Mouse (Mus musculus) forebrain, embryonic 15.5 days (tissue): ENCODE measurements around the gene Tssk6. TPM values are rescaled to one million over a fixed set of nuclear protein-coding genes. Genes with fewer than 3 reads are reported as not detected.
"Not testable (repeated sequence)": the region's sequence is repeated elsewhere in the genome, so short reads cannot be mapped to it uniquely, and the experiment has no call there.

Experiments used
- ATAC-seq: fragments of 200-750 bp; cut with Nextera tagmentation; replicated peaks from 2 replicates; pipeline ENCODE4 v1.8.0; 2017; ENCODE audit warnings: mild to moderate bottlenecking, moderate TSS enrichment, moderate library complexity
- H3K27ac ChIP-seq: fragments of 300-500 bp; sonication (generic); replicated peaks from 2 replicates; pipeline ENCODE4 v1.5.1; 2015; ENCODE audit warnings: mild to moderate bottlenecking, inconsistent platforms
- H3K27me3 ChIP-seq: fragments of 300-500 bp; sonication (generic); 2 replicates; pipeline ENCODE4 v1.6.1; 2015; ENCODE audit warnings: inconsistent platforms
- H3K36me3 ChIP-seq: fragments of 300-500 bp; sonication (generic); 2 replicates; pipeline ENCODE4 v1.6.1; 2015; ENCODE audit warnings: mild to moderate bottlenecking, inconsistent platforms
- H3K4me1 ChIP-seq: fragments of 300-500 bp; sonication (generic); 2 replicates; pipeline ENCODE4 v1.6.1; 2015; ENCODE audit warnings: inconsistent platforms
- H3K4me2 ChIP-seq: fragments of 300-500 bp; sonication (generic); replicated peaks from 2 replicates; pipeline ENCODE4 v1.6.1; 2015; ENCODE audit warnings: mild to moderate bottlenecking, inconsistent platforms
- H3K4me3 ChIP-seq: fragments of 300-500 bp; sonication (generic); 2 replicates; pipeline ENCODE4 v1.5.1; 2015; ENCODE audit warnings: mild to moderate bottlenecking, inconsistent platforms
- H3K9ac ChIP-seq: fragments of 300-500 bp; sonication (generic); replicated peaks from 2 replicates; pipeline ENCODE4 v1.6.1; 2015; ENCODE audit warnings: mild to moderate bottlenecking, inconsistent platforms
- H3K9me3 ChIP-seq: fragments of 300-500 bp; sonication (generic); 2 replicates; pipeline ENCODE4 v1.6.1; 2016; ENCODE audit warnings: inconsistent platforms
- WGBS: fragments of 180-500 bp; shearing (Covaris S2); methylation state at CpG from one replicate; pipeline ENCODE4 v1.1.7; 2015; ENCODE audit warnings: mixed read lengths; 5-methylcytosine and 5-hydroxymethylcytosine counted together
- polyA plus RNA-seq: library from polyadenylated mRNA; unstranded; fragments of >200 nt; fragmentation: Nextera tagmentation; extraction: Ambion mirVana; gene quantifications from 2 replicates; pipeline ENCODE4 v1.2.1, GENCODE M21; 2015

Tssk6 gene
- polyA plus RNA-seq, 1 experiment from 2014 or later: 3.8 TPM

- ATAC-seq: no peak
- Histone ChIP-seq H3K9me3 (no peaks in the 10 kb centered on the region), H3K4me3 (no peak overlapping the region), H3K4me2 (no peak overlapping the region), H3K27me3 (no peaks in the 10 kb centered on the region), H3K36me3 (no peaks in the 10 kb centered on the region), H3K9ac (no peak overlapping the region), H3K4me1 (no peaks in the 10 kb centered on the region), H3K27ac (no peak overlapping the region)
Observed at GRCm38 (mm10) chr8:69926901-69927300, 24.9 kb downstream of the Tssk6 start.

- no peak overlapping the region for H3K27ac ChIP-seq
- no peak overlapping the region for H3K4me2 ChIP-seq
- H3K27me3 ChIP-seq: no peaks in the 10 kb centered on the region
- 83% methylated on average over 2 of the region's 2 CpGs for WGBS
- peaks cover 7% of the 10 kb centered on the region; the same call in 1 of the 2 replicates for H3K4me1 ChIP-seq
- ATAC-seq: no peak
- no peak overlapping the region for H3K4me3 ChIP-seq
- no peaks in the 10 kb centered on the region for H3K9me3 ChIP-seq
- no peaks in the 10 kb centered on the region for H3K36me3 ChIP-seq
- no peak overlapping the region for H3K9ac ChIP-seq
Observed at GRCm38 (mm10) chr8:69933811-69934210, 31.8 kb downstream of the Tssk6 start.

GRCm38 (mm10) chr8:69934582-69934981 lies 32.6 kb downstream of the Tssk6 start:
- no peaks in the 10 kb centered on the region for H3K36me3 ChIP-seq
- H3K9me3 ChIP-seq: no peaks in the 10 kb centered on the region
- no peak overlapping the region for H3K4me2 ChIP-seq
- H3K27me3 ChIP-seq: no peaks in the 10 kb centered on the region
- H3K9ac ChIP-seq: no peak overlapping the region
- no peak for ATAC-seq
- no peak overlapping the region for H3K27ac ChIP-seq
- H3K4me1 ChIP-seq: peaks cover 7% of the 10 kb centered on the region; the same call in 1 of the 2 replicates
- H3K4me3 ChIP-seq: no peak overlapping the region
- WGBS: 90% methylated on average over 5 of the region's 5 CpGs

DNA sequence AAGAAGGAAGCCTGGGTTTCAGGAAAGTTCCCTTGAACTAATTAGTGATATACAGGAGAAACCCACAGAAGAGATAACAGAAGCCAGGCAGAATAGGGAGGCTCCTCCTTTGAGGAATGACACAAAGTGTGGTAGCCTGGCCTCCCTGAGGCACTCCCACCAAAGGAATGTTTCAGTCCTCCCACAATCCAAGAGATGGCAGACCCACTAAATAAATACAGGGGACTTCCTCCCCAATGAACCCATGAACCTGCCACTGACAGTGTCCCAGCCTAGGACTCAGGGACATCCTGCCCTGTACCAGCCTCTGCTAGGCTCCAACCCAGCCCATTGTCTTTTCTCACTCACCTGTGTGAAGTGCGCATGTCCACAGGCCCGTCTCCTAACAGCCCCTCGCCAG lies 33.4 kb downstream of the Tssk6 start:
- H3K9me3 ChIP-seq: no peaks in the 10 kb centered on the region
- no peak overlapping the region for H3K9ac ChIP-seq
- H3K27me3 ChIP-seq: no peaks in the 10 kb centered on the region
- peaks cover 7% of the 10 kb centered on the region; the same call in 1 of the 2 replicates for H3K4me1 ChIP-seq
- no peak for ATAC-seq
- no peak overlapping the region for H3K4me3 ChIP-seq
- no peaks in the 10 kb centered on the region for H3K36me3 ChIP-seq
- no peak overlapping the region for H3K4me2 ChIP-seq
- WGBS: 94% methylated on average over 3 of the region's 3 CpGs
- H3K27ac ChIP-seq: no peak overlapping the region

- no peak overlapping the region for H3K4me3 ChIP-seq
- no peak overlapping the region for H3K9ac ChIP-seq
- no peaks in the 10 kb centered on the region for H3K9me3 ChIP-seq
- no peak overlapping the region for H3K4me2 ChIP-seq
- H3K36me3 ChIP-seq: no peaks in the 10 kb centered on the region
- peak overlapping the region; percentile 21; the same call in 1 of the 2 replicates for H3K27ac ChIP-seq
- H3K27me3 ChIP-seq: no peaks in the 10 kb centered on the region
- H3K4me1 ChIP-seq: peaks cover 7% of the 10 kb centered on the region; the same call in 1 of the 2 replicates
- WGBS: 64% methylated on average over 7 of the region's 7 CpGs
- ATAC-seq: peak; percentile 43
Observed at GRCm38 (mm10) chr8:69936050-69936794, 34.2 kb downstream of the Tssk6 start.

DNA sequence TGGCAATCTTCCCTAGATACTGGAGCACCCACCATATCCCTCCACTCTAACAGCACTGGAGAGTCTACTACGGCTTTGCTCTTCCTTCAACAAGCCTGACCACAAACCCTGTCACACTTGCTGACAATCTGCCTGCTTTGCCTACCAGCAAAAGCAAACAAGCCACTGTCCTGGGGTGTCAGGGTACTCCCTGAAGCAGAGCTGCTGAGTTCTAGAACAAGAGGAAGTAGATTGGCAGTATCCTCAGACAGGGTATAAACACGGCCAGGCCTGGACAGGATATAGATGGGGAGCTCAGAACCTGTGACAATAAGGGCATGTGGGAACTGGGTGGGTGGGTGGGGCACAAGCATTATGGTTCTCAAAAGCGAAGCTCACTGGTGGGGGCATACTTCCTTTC lies 35.5 kb downstream of the Tssk6 start:
- Histone ChIP-seq H3K4me1 (peaks cover 7% of the 10 kb centered on the region; the same call in 1 of the 2 replicates), H3K4me3 (no peak overlapping the region), H3K9ac (no peak overlapping the region), H3K27me3 (no peaks in the 10 kb centered on the region), H3K27ac (no peak overlapping the region), H3K9me3 (no peaks in the 10 kb centered on the region), H3K36me3 (no peaks in the 10 kb centered on the region), H3K4me2 (no peak overlapping the region)
- WGBS: 88% methylated on average over 3 of the region's 3 CpGs
- no peak for ATAC-seq

GRCm38 (mm10) chr8:69938245-69938982 lies 36.4 kb downstream of the Tssk6 start:
- H3K4me3 ChIP-seq: no peak overlapping the region
- H3K36me3 ChIP-seq: no peaks in the 10 kb centered on the region
- no peak overlapping the region for H3K27ac ChIP-seq
- ATAC-seq: no peak
- no peak overlapping the region for H3K9ac ChIP-seq
- H3K4me1 ChIP-seq: peaks cover 7% of the 10 kb centered on the region; the same call in 1 of the 2 replicates
- H3K4me2 ChIP-seq: no peak overlapping the region
- no peaks in the 10 kb centered on the region for H3K9me3 ChIP-seq
- WGBS: 91% methylated on average over 6 of the region's 6 CpGs
- no peaks in the 10 kb centered on the region for H3K27me3 ChIP-seq

DNA sequence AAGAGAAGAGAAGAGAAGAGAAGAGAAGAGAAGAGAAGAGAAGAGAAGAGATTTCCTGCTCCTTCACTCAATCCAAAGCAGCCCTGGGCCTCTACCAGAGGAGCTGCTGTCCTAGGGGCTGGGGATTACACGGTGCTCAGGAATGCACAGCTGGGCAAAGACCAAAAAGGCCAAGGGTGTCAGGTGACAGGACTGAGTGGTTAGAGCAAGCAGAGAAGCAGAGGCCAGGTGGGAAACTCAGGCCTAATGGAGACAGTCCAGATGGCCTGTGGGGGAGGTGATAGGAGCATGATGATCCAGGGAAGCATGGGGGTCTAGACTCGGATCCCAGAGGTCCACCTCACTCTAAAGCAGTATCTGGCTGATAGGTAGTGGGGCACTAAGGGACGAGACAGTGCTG lies 37.6 kb downstream of the Tssk6 start:
- no peaks in the 10 kb centered on the region for H3K27me3 ChIP-seq
- H3K4me1 ChIP-seq: peaks cover 7% of the 10 kb centered on the region; the same call in 1 of the 2 replicates
- H3K9ac ChIP-seq: no peak overlapping the region
- no peak for ATAC-seq
- 60% methylated on average over 3 of the region's 3 CpGs for WGBS
- no peak overlapping the region for H3K4me3 ChIP-seq
- no peak overlapping the region for H3K27ac ChIP-seq
- H3K9me3 ChIP-seq: no peaks in the 10 kb centered on the region
- no peak overlapping the region for H3K4me2 ChIP-seq
- H3K36me3 ChIP-seq: no peaks in the 10 kb centered on the region

GRCm38 (mm10) chr8:69940386-69940785 lies 38.4 kb downstream of the Tssk6 start:
- Histone ChIP-seq H3K9me3 (no peaks in the 10 kb centered on the region), H3K27me3 (no peaks in the 10 kb centered on the region), H3K4me3 (no peak overlapping the region), H3K4me1 (peaks cover 7% of the 10 kb centered on the region; the same call in 1 of the 2 replicates), H3K36me3 (no peaks in the 10 kb centered on the region), H3K4me2 (no peak overlapping the region), H3K9ac (no peak overlapping the region), H3K27ac (no peak overlapping the region)
- no peak for ATAC-seq
- WGBS: 89% methylated on average over 2 of the region's 2 CpGs

DNA sequence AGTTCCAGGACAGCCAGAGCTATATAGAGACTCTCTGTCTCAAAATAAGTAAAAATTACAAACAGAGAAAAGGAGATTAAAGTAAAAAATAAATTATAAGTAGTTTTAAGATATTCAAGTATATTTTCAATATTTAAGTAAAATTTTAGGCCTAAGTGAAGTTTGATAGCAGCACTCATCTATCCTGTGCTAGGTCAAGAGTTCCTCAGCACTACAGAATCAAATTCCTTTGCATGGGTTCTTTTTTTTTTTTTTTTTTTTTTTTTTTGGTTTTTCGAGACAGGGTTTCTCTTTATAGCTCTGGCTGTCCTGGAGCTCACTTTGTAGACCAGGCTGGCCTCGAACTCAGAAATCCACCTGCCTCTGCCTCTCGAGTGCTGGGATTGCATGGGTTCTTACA lies 40.5 kb downstream of the Tssk6 start:
- not testable (repeated sequence) for H3K27ac ChIP-seq, H3K4me2 ChIP-seq, H3K4me1 ChIP-seq, H3K36me3 ChIP-seq, H3K27me3 ChIP-seq, H3K9ac ChIP-seq, H3K4me3 ChIP-seq, H3K9me3 ChIP-seq, ATAC-seq
- 72% methylated on average over 3 of the region's 3 CpGs for WGBS

DNA sequence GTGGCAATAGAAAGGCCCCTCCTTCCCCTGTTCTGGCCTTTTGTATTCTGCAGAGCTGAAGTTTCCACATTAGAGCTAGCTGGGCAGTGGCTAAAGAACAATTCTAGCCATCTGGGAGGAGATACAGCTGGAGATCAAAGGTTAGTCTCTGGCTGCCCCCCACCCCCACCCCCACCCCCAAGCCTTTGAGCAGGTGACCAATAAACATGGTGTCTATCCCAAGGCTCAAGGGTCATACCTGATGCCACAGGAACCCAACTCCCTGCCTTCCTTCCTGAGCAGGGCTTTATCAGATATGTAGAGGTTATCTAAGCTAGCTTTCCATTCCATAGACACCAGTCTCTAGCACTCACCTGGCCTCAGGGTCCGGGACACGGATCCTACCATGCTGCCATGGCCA lies 48.3 kb downstream of the Tssk6 start:
- WGBS: 99% methylated on average over 2 of the region's 2 CpGs
- Histone ChIP-seq H3K9me3 (no peaks in the 10 kb centered on the region), H3K4me3 (no peak overlapping the region), H3K9ac (no peak overlapping the region), H3K4me2 (no peak overlapping the region), H3K27me3 (no peaks in the 10 kb centered on the region), H3K36me3 (no peaks in the 10 kb centered on the region), H3K4me1 (no peaks in the 10 kb centered on the region), H3K27ac (no peak overlapping the region)
- no peak for ATAC-seq
